Mouse (Mus musculus) neural tube, embryonic 12.5 days (tissue): ENCODE measurements around the gene Prtg. TPM values are rescaled to one million over a fixed set of nuclear protein-coding genes. Genes with fewer than 3 reads are reported as not detected.

Experiments
- ATAC-seq: fragments of 200-750 bp; cut with Nextera tagmentation; 2 replicates; pipeline ENCODE4 v1.8.0; 2017; ENCODE audit warnings: low read depth, mild to moderate bottlenecking, moderate TSS enrichment, moderate library complexity; ENCODE audit not compliant: low FRiP score
- H3K27ac ChIP-seq: fragments of 300-500 bp; sonication (generic); 2 replicates; pipeline ENCODE4 v1.5.1; 2016
- H3K27me3 ChIP-seq: fragments of 300-500 bp; sonication (generic); replicated peaks from 2 replicates; pipeline ENCODE4 v1.6.1; 2016; ENCODE audit warnings: mild to moderate bottlenecking
- H3K36me3 ChIP-seq: fragments of 300-500 bp; sonication (generic); 2 replicates; pipeline ENCODE4 v1.6.1; 2016; ENCODE audit warnings: mild to moderate bottlenecking
- H3K4me1 ChIP-seq: fragments of 300-500 bp; sonication (generic); 2 replicates; pipeline ENCODE4 v1.6.1; 2016
- H3K4me2 ChIP-seq: fragments of 300-500 bp; sonication (generic); replicated peaks from 2 replicates; pipeline ENCODE4 v1.6.1; 2016; ENCODE audit warnings: mild to moderate bottlenecking
- H3K4me3 ChIP-seq: fragments of 300-500 bp; sonication (generic); 2 replicates; pipeline ENCODE4 v1.5.1; 2016
- H3K9ac ChIP-seq: fragments of 300-500 bp; sonication (generic); 2 replicates; pipeline ENCODE4 v1.6.1; 2016; ENCODE audit warnings: mild to moderate bottlenecking
- H3K9me3 ChIP-seq: fragments of 300-500 bp; sonication (generic); 2 replicates; pipeline ENCODE4 v1.6.1; 2016; ENCODE audit warnings: mild to moderate bottlenecking
- WGBS: fragments of 180-500 bp; shearing (Covaris S2); methylation state at CpG from one replicate; pipeline ENCODE4 v1.1.7; 2016; 5-methylcytosine and 5-hydroxymethylcytosine counted together
- polyA plus RNA-seq: library from polyadenylated mRNA; unstranded; fragments of >200 nt; fragmentation: Nextera tagmentation; extraction: Ambion mirVana; gene quantifications from 2 replicates; pipeline ENCODE4 v1.2.1, GENCODE M21; 2016

The Prtg gene
- polyA plus RNA-seq, 1 experiment from 2014 or later: 1.2 TPM

- Histone ChIP-seq H3K9me3 (no peaks in the 10 kb centered on the region), H3K9ac (no peak overlapping the region), H3K27me3 (no peaks in the 10 kb centered on the region), H3K4me2 (no peak overlapping the region), H3K27ac (no peak overlapping the region), H3K36me3 (peaks cover 9% of the 10 kb centered on the region), H3K4me3 (no peak overlapping the region), H3K4me1 (no peaks in the 10 kb centered on the region)
- ATAC-seq: no peak
- WGBS: 97% methylated on average over 5 of the region's 5 CpGs
Measured at GRCm38 (mm10) chr9:72892761-72893160, 86.1 kb downstream of the Prtg start.

GRCm38 (mm10) chr9:72894796-72895352 is 88.2 kb downstream of the Prtg start:
- Histone ChIP-seq H3K4me3 (no peak overlapping the region), H3K36me3 (peaks cover 9% of the 10 kb centered on the region), H3K4me1 (no peaks in the 10 kb centered on the region), H3K9me3 (no peaks in the 10 kb centered on the region), H3K27ac (no peak overlapping the region), H3K4me2 (no peak overlapping the region), H3K27me3 (no peaks in the 10 kb centered on the region), H3K9ac (no peak overlapping the region)
- 95% methylated on average over 6 of the region's 6 CpGs for WGBS
- ATAC-seq: no peak

- WGBS: 90% methylated on average over 8 of the region's 8 CpGs
- no peaks in the 10 kb centered on the region for H3K9me3 ChIP-seq
- H3K4me1 ChIP-seq: no peaks in the 10 kb centered on the region
- no peaks in the 10 kb centered on the region for H3K27me3 ChIP-seq
- 0 out of 2 replicates have a peak, but pooled peaks cover 3% of the 10 kb centered on the region for H3K36me3 ChIP-seq
- no peak overlapping the region for H3K9ac ChIP-seq
- H3K4me3 ChIP-seq: no peak overlapping the region
- H3K4me2 ChIP-seq: no peak overlapping the region
- ATAC-seq: no peak
- H3K27ac ChIP-seq: no peak overlapping the region
Measured at GRCm38 (mm10) chr9:72902057-72902456, 95.4 kb downstream of the Prtg start.

GRCm38 (mm10) chr9:72902611-72903010 is 95.9 kb downstream of the Prtg start:
- no peak overlapping the region for H3K27ac ChIP-seq
- WGBS: 97% methylated on average over 5 of the region's 5 CpGs
- no peak overlapping the region for H3K9ac ChIP-seq
- no peak for ATAC-seq
- no peak overlapping the region for H3K4me3 ChIP-seq
- H3K9me3 ChIP-seq: no peaks in the 10 kb centered on the region
- H3K27me3 ChIP-seq: no peaks in the 10 kb centered on the region
- H3K4me2 ChIP-seq: no peak overlapping the region
- no peaks in the 10 kb centered on the region for H3K4me1 ChIP-seq
- peaks cover 5% of the 10 kb centered on the region; the same call in 1 of the 2 replicates for H3K36me3 ChIP-seq

GRCm38 (mm10) chr9:72906693-72907103 is 100.0 kb downstream of the Prtg start:
- no peak overlapping the region for H3K9ac ChIP-seq
- peaks cover 14% of the 10 kb centered on the region; the same call in 1 of the 2 replicates for H3K36me3 ChIP-seq
- no peaks in the 10 kb centered on the region for H3K27me3 ChIP-seq
- ATAC-seq: no peak
- H3K4me1 ChIP-seq: no peaks in the 10 kb centered on the region
- no peaks in the 10 kb centered on the region for H3K9me3 ChIP-seq
- no peak overlapping the region for H3K4me2 ChIP-seq
- H3K27ac ChIP-seq: no peak overlapping the region
- no peak overlapping the region for H3K4me3 ChIP-seq
- WGBS: 83% methylated on average over 6 of the region's 6 CpGs

- no peak overlapping the region for H3K4me2 ChIP-seq
- WGBS: 87% methylated on average over 2 of the region's 2 CpGs
- no peak overlapping the region for H3K9ac ChIP-seq
- peaks cover 15% of the 10 kb centered on the region; the same call in 1 of the 2 replicates for H3K36me3 ChIP-seq
- no peak overlapping the region for H3K4me3 ChIP-seq
- H3K27me3 ChIP-seq: no peaks in the 10 kb centered on the region
- no peak for ATAC-seq
- H3K9me3 ChIP-seq: no peaks in the 10 kb centered on the region
- no peaks in the 10 kb centered on the region for H3K4me1 ChIP-seq
- no peak overlapping the region for H3K27ac ChIP-seq
Measured at GRCm38 (mm10) chr9:72911381-72911780, 104.7 kb downstream of the Prtg start.

- 77% methylated on average over 6 of the region's 6 CpGs for WGBS
- H3K4me3 ChIP-seq: no peak overlapping the region
- no peak overlapping the region for H3K9ac ChIP-seq
- H3K27ac ChIP-seq: no peak overlapping the region
- ATAC-seq: no peak
- peaks cover 7% of the 10 kb centered on the region; the same call in 1 of the 2 replicates for H3K36me3 ChIP-seq
- no peaks in the 10 kb centered on the region for H3K9me3 ChIP-seq
- no peak overlapping the region for H3K4me2 ChIP-seq
- no peaks in the 10 kb centered on the region for H3K4me1 ChIP-seq
- H3K27me3 ChIP-seq: no peaks in the 10 kb centered on the region
Measured at GRCm38 (mm10) chr9:72913551-72913950, 106.9 kb downstream of the Prtg start.

GRCm38 (mm10) chr9:72915728-72916127 is 109.1 kb downstream of the Prtg start:
- WGBS: 80% methylated on average over 7 of the region's 7 CpGs
- no peak for ATAC-seq
- 0 out of 2 replicates have a peak, but pooled peaks cover 4% of the 10 kb centered on the region for H3K36me3 ChIP-seq
- H3K9me3 ChIP-seq: no peaks in the 10 kb centered on the region
- H3K27ac ChIP-seq: no peak overlapping the region
- no peak overlapping the region for H3K9ac ChIP-seq
- H3K4me2 ChIP-seq: no peak overlapping the region
- H3K4me1 ChIP-seq: no peaks in the 10 kb centered on the region
- H3K27me3 ChIP-seq: no peaks in the 10 kb centered on the region
- no peak overlapping the region for H3K4me3 ChIP-seq

GRCm38 (mm10) chr9:72923068-72923467 is 116.4 kb downstream of the Prtg start:
- Histone ChIP-seq H3K27me3 (0 out of 2 replicates have a peak, but pooled peaks cover 7% of the 10 kb centered on the region), H3K4me3 (no peak overlapping the region), H3K4me1 (peaks cover 14% of the 10 kb centered on the region), H3K9me3 (no peaks in the 10 kb centered on the region), H3K4me2 (no peak overlapping the region), H3K36me3 (no peaks in the 10 kb centered on the region), H3K27ac (no peak overlapping the region), H3K9ac (no peak overlapping the region)
- ATAC-seq: no peak
- WGBS: 77% methylated on average over 3 of the region's 3 CpGs

- Histone ChIP-seq H3K9me3 (no peaks in the 10 kb centered on the region), H3K4me3 (peak within 1 kb of the TSS; percentile 80), H3K4me2 (peak within 1 kb of the TSS; percentile 89), H3K9ac (peak within 1 kb of the TSS; percentile 94), H3K27me3 (0 out of 2 replicates have a peak, but pooled peaks cover 7% of the 10 kb centered on the region), H3K27ac (peak within 1 kb of the TSS; percentile 53; the same call in 1 of the 2 replicates), H3K36me3 (no peaks in the 10 kb centered on the region), H3K4me1 (peaks cover 14% of the 10 kb centered on the region)
- ATAC-seq: peak; percentile 81
- 1% methylated on average over 108 of the region's 108 CpGs for WGBS
Measured at GRCm38 (mm10) chr9:72925021-72925934, 118.6 kb downstream of the Prtg start, which contains the start of gene Pygo1. Pygo1 (plus strand) TSS chr9:72925645.

- H3K4me1 ChIP-seq: peaks cover 14% of the 10 kb centered on the region
- 0 out of 2 replicates have a peak, but pooled peaks cover 7% of the 10 kb centered on the region for H3K27me3 ChIP-seq
- H3K36me3 ChIP-seq: no peaks in the 10 kb centered on the region
- 0 out of 2 replicates have a peak overlapping the region, but pooled peaks have one; percentile 53 for H3K27ac ChIP-seq
- ATAC-seq: peak; percentile 74
- no peaks in the 10 kb centered on the region for H3K9me3 ChIP-seq
- peak overlapping the region; percentile 89 for H3K4me2 ChIP-seq
- H3K4me3 ChIP-seq: peak overlapping the region; percentile 80
- peak overlapping the region; percentile 94 for H3K9ac ChIP-seq
- 3% methylated on average over 20 of the region's 20 CpGs for WGBS
Measured at GRCm38 (mm10) chr9:72925935-72926258, 119.2 kb downstream of the Prtg start.

GRCm38 (mm10) chr9:72931166-72931790 is 124.6 kb downstream of the Prtg start:
- H3K4me1 ChIP-seq: peaks cover 14% of the 10 kb centered on the region
- no peak overlapping the region for H3K27ac ChIP-seq
- WGBS: 82% methylated on average over 13 of the region's 13 CpGs
- H3K9ac ChIP-seq: no peak overlapping the region
- H3K9me3 ChIP-seq: no peaks in the 10 kb centered on the region
- no peak overlapping the region for H3K4me3 ChIP-seq
- no peak for ATAC-seq
- no peak overlapping the region for H3K4me2 ChIP-seq
- no peaks in the 10 kb centered on the region for H3K27me3 ChIP-seq
- peaks cover 7% of the 10 kb centered on the region; the same call in 1 of the 2 replicates for H3K36me3 ChIP-seq
